Mouse (Mus musculus) erythroblast, embryonic 14.5 days (primary cell): ENCODE data around the gene Slc25a16.

Experiments used
- GATA1 ChIP-seq: IDR thresholded peaks from 2 replicates; pipeline ENCODE4 v1.6.1; 2012; ENCODE audit warnings: low read length, inconsistent platforms, mixed read lengths
- TAL1 ChIP-seq: IDR thresholded peaks from 3 replicates; pipeline ENCODE4 v1.6.1; 2012; ENCODE audit warnings: low read length, inconsistent platforms, mixed read lengths

DNA sequence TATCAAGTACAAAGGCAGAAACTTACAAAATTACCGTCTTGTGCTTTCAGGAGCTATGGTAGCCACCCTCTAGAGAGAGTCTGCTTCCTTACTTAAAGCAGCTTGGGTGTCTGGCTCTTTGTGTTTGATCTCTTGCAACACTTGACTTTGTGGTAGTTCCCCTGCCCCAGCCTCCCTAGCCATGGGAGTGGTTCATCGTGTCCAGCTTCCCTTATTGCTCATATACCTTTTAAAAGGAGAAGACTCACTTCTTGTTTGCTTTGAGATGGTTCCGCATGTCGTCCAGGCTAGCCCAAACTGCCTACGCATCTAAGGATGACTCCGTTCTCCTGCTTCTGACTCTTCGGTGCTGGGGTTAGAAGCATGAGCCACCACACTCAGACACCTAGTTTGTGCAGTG, 28.1 kb downstream of the Slc25a16 start:
- no peak for TF ChIP-seq TAL1
- TF ChIP-seq GATA1 = no peak
